Comparison of ENCODE assay signal across 9 mouse cellular contexts in the genomic region with DNA sequence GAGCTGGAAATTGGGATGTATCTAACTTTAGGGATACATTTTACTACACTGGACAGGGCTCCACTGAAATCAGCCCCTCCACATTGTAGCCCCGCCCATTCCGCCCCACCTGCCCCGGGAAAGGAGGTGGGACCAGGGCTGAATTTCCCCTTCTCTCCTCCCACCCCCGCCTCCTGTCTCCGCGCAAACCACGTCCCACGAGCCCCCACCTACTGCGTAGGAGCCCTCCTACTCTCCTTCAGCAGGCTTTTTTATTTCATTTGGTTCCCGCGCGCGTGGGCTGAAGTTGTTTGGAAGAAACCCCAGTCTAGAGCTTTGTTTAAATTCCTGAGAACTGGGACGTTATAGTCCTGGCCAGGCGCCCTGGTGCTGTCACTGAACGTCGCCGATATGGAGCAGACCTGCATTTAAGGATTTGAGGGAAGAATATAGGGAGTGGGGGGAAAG. TPM values are rescaled to one million over a fixed set of nuclear protein-coding genes. Genes with fewer than 3 reads are reported as not detected.
A peak's percentile ranks its signal among the peaks of the same experiment; 100 is the strongest.
DNase-seq lines count a peak whose midpoint lies in the region; ATAC-seq lines count a peak whose summit lies in the region.
"Had no signal": no experiment of that assay in that cellular context is flagged by ENCODE, and none has a peak within 500 bp of the region (broad histone marks: within the 10 kb centered on the region; RNA-seq: fewer than 3 reads in every experiment).

No protein-coding gene starts in this region.

- intact Hi-C loops in left cerebral cortex, postnatal 10 days (cut with DNase I): loop anchor here (1.0 to 5.0 kb wide), 3 partner anchors 71 to 207 kb away; no protein-coding TSS in a partner anchor

- no peak for DNase-seq in kidney, adult 8-10 months
- DNase-seq in NIH3T3 (ENCODE audit: low read depth) (peak; percentile 90), adipocyte (ENCODE audit: low spot score) (no peak)
- DNase-seq in frontal cortex, postnatal 25 days (ENCODE audit: low spot score in 2 of 2): peak; percentile 27 to 41
- peak; percentile 70 to 74 for DNase-seq in left cerebral cortex, postnatal 10 days (ENCODE audit: extremely low spot score in 1 of 2, low spot score in 2 of 2)
- DNase-seq in adrenal gland, postnatal 10 days: no peak

- peak overlapping the region; percentile 72; the same call in 1 of the 2 replicates for H3K9ac ChIP-seq in kidney, embryonic 14.5 days (ENCODE audit: low read depth, low read length)
- peak overlapping the region; percentile 37; the same call in 1 of the 2 replicates for H3K9ac ChIP-seq in midbrain, embryonic 16.5 days (ENCODE audit: low read depth, low read length)

- ATAC-seq in kidney, embryonic 14.5 days (ENCODE audit: low FRiP score, low TSS enrichment): peak; percentile 55
- peak; percentile 50 for ATAC-seq in midbrain, embryonic 16.5 days

- peaks cover 29% of the 10 kb centered on the region for H3K36me3 ChIP-seq in kidney, embryonic 14.5 days (ENCODE audit: control insufficient read depth, insufficient read depth, low read length)
- no peaks in the 10 kb centered on the region for H3K36me3 ChIP-seq in midbrain, embryonic 16.5 days (ENCODE audit: control insufficient read depth, insufficient read depth, low read length)

- H3K4me1 ChIP-seq in kidney, embryonic 14.5 days (ENCODE audit: control insufficient read depth, insufficient read depth, low read length): peaks cover 29% of the 10 kb centered on the region
- peaks cover 9% of the 10 kb centered on the region for H3K4me1 ChIP-seq in midbrain, embryonic 16.5 days (ENCODE audit: control insufficient read depth, insufficient read depth, low read length)

- under 1% methylated on average over 18 of the region's 18 CpGs for WGBS in kidney, embryonic 14.5 days
- 1% methylated on average over 18 of the region's 18 CpGs for WGBS in midbrain, embryonic 16.5 days

- no peaks in the 10 kb centered on the region for H3K9me3 ChIP-seq in kidney, embryonic 14.5 days (ENCODE audit: control insufficient read depth, low read length)
- H3K9me3 ChIP-seq in midbrain, embryonic 16.5 days (replicated peaks; ENCODE audit: control insufficient read depth, low read length, poor library complexity, severe bottlenecking): no peaks in the 10 kb centered on the region

- peaks cover 8% of the 10 kb centered on the region; the same call in 1 of the 2 replicates for H3K27me3 ChIP-seq in kidney, embryonic 14.5 days (ENCODE audit: control insufficient read depth, insufficient read depth, low read length)
- H3K27me3 ChIP-seq in midbrain, embryonic 16.5 days (ENCODE audit: control insufficient read depth, insufficient read depth, low read depth, low read length): peaks cover 57% of the 10 kb centered on the region

- H3K27ac ChIP-seq in kidney, embryonic 14.5 days (ENCODE audit: low read depth, low read length): peak overlapping the region; percentile 53; the same call in 1 of the 2 replicates
- no peak overlapping the region for H3K27ac ChIP-seq in midbrain, embryonic 16.5 days (ENCODE audit: low read length)
- H3K27ac ChIP-seq: macrophage had no signal

- H3K4me2 ChIP-seq in kidney, embryonic 14.5 days (replicated peaks; ENCODE audit: low read depth, low read length): peak overlapping the region; percentile 52
- peak overlapping the region; percentile 69 for H3K4me2 ChIP-seq in midbrain, embryonic 16.5 days (ENCODE audit: low read length)

- peak overlapping the region; percentile 59 for H3K4me3 ChIP-seq in kidney, embryonic 14.5 days (ENCODE audit: low read length)
- H3K4me3 ChIP-seq in midbrain, embryonic 16.5 days (ENCODE audit: low read depth, low read length): peak overlapping the region; percentile 33

RNA-seq across cellular contexts. Expression of gene Col1a1, which starts 1.3 kb away (rescaled TPM):
- polyA plus RNA-seq in kidney, embryonic 14.5 days (2014; fragmentation: Nextera tagmentation; extraction: Ambion mirVana): 248 and 380 TPM in 2 replicates
- 10 to 100 TPM; 53.2 to 64.0 TPM for total RNA-seq in left cerebral cortex, postnatal 10 days (2021)
- polyA plus RNA-seq in midbrain, embryonic 16.5 days (2015; fragmentation: Nextera tagmentation; extraction: Ambion mirVana): 58.1 and 84.6 TPM in 2 replicates
- total RNA-seq in adrenal gland, postnatal 10 days (2021): 1,000 to 10,000 TPM in 1 of 2 experiments, 100 to 1,000 TPM in 1; 763 to 1,573 TPM

RNA-seq across cellular contexts. Expression of gene Hils1, which starts 30.0 kb away (rescaled TPM):
- polyA plus RNA-seq in kidney, embryonic 14.5 days (2014; fragmentation: Nextera tagmentation; extraction: Ambion mirVana): not detected in 2 replicates
- not detected for total RNA-seq in left cerebral cortex, postnatal 10 days (2021)
- polyA plus RNA-seq in midbrain, embryonic 16.5 days (2015; fragmentation: Nextera tagmentation; extraction: Ambion mirVana): not detected in 2 replicates
- total RNA-seq in adrenal gland, postnatal 10 days (2021): not detected
- polyA plus RNA-seq: macrophage had no signal

RNA-seq across cellular contexts. Expression of gene Sgca, which starts 38.8 kb away (rescaled TPM):
- polyA plus RNA-seq in kidney, embryonic 14.5 days (2014; fragmentation: Nextera tagmentation; extraction: Ambion mirVana): 0.24 TPM in 1 of 2 replicates, not detected in the other
- under 1 TPM in 1 of 2 experiments, not detected in 1; 0.41 TPM for total RNA-seq in left cerebral cortex, postnatal 10 days (2021)
- 0.20 TPM in 1 of 2 replicates, not detected in the other for polyA plus RNA-seq in midbrain, embryonic 16.5 days (2015; fragmentation: Nextera tagmentation; extraction: Ambion mirVana)
- 10 to 100 TPM in 1 of 2 experiments, 1 to 10 TPM in 1; 4.5 to 16.8 TPM for total RNA-seq in adrenal gland, postnatal 10 days (2021)
- polyA plus RNA-seq: macrophage had no signal

RNA-seq across cellular contexts. Expression of gene Ppp1r9b, which starts 53.5 kb away (rescaled TPM):
- 12.0 and 14.6 TPM in 2 replicates for polyA plus RNA-seq in kidney, embryonic 14.5 days (2014; fragmentation: Nextera tagmentation; extraction: Ambion mirVana)
- total RNA-seq in left cerebral cortex, postnatal 10 days (2021): 100 to 1,000 TPM; 388 to 414 TPM
- polyA plus RNA-seq in midbrain, embryonic 16.5 days (2015; fragmentation: Nextera tagmentation; extraction: Ambion mirVana): 18.4 and 19.4 TPM in 2 replicates
- total RNA-seq in adrenal gland, postnatal 10 days (2021): 10 to 100 TPM; 83.3 to 96.2 TPM

Comparison
In these comparisons a context has a peak if more than half of its experiments do, and no peak if none do; other contexts are left out.
1. DNase-seq: peak in NIH3T3 (single experiment), frontal cortex, postnatal 25 days (2 of 2) and left cerebral cortex, postnatal 10 days (2 of 2); none in kidney, adult 8-10 months (0 of 2), adrenal gland, postnatal 10 days (single experiment) and adipocyte (single experiment).
2. RNA of gene Col1a1, which starts 1.3 kb away (total RNA-seq): 763 to 1,573 TPM in adrenal gland, postnatal 10 days; 53.2 to 64.0 TPM in left cerebral cortex, postnatal 10 days; every median in the first group is over 10 times any median in the second.